Mouse (Mus musculus): ENCODE data around the gene Tfip11. TPM values are rescaled to one million over a fixed set of nuclear protein-coding genes. Genes with fewer than 3 reads are reported as not detected.

Tfip11 gene
- total and polyA plus RNA-seq, 3 experiments, result 16.0 to 19.4 (median 17.6) TPM

GRCm38 (mm10) chr5:112326446-112327009 lies 370 bp downstream of the Tfip11 start:
- DNase-seq, result no peak
- intact Hi-C loops (cut with DNase I), result loop anchor here (1.0 to 2.0 kb wide), 3 partner anchors 17 to 86 kb away; partner anchors contain the start of genes Hps4 and Srrd
- no peaks in the 10 kb centered on the region for H3K36me3 ChIP-seq (ENCODE audit: control insufficient read depth, insufficient read depth, low read length)
- H3K27ac ChIP-seq, result peak overlapping the region; percentile 86
- H3K27me3 ChIP-seq (ENCODE audit: control insufficient read depth, insufficient read depth, low read length), result no peaks in the 10 kb centered on the region
- H3K4me1 ChIP-seq (ENCODE audit: control insufficient read depth, insufficient read depth, low read length), result peaks cover 5% of the 10 kb centered on the region
- under 1% methylated on average over 33 of the region's 33 CpGs for WGBS
- peak overlapping the region; percentile 95 for H3K4me3 ChIP-seq
- peak overlapping the region; percentile 84 for H3K9ac ChIP-seq (ENCODE audit: low read depth, low read length)
- TF ChIP-seq CTCF (IDR thresholded peaks at IDR 0.05) (no peak), EP300 (IDR thresholded peaks at IDR 0.05; ENCODE audit: insufficient read depth, low read depth, low read length) (no peak), POLR2A (IDR thresholded peaks at IDR 0.05; ENCODE audit: insufficient read depth, low read depth, low read length) (no peak)
- H3K79me2 ChIP-seq (replicated peaks; ENCODE audit: control insufficient read depth, insufficient read depth, low read length), result peaks cover 4% of the 10 kb centered on the region; the same call in 1 of the 2 replicates

- Histone ChIP-seq H3K27ac (no peak overlapping the region), H3K36me3 (ENCODE audit: control insufficient read depth, insufficient read depth, low read length) (no peaks in the 10 kb centered on the region), H3K9ac (ENCODE audit: low read depth, low read length) (no peak overlapping the region), H3K4me3 (no peak overlapping the region), H3K79me2 (replicated peaks; ENCODE audit: control insufficient read depth, insufficient read depth, low read length) (peaks cover 4% of the 10 kb centered on the region; the same call in 1 of the 2 replicates), H3K4me1 (ENCODE audit: control insufficient read depth, insufficient read depth, low read length) (peaks cover 5% of the 10 kb centered on the region), H3K27me3 (ENCODE audit: control insufficient read depth, insufficient read depth, low read length) (no peaks in the 10 kb centered on the region)
- intact Hi-C loops (cut with DNase I), result loop anchor here (2.0 kb wide), 2 partner anchors 47 to 87 kb away; no protein-coding TSS in a partner anchor
- DNase-seq, result no peak
- 92% methylated on average over 15 of the region's 15 CpGs for WGBS
- TF ChIP-seq CTCF (IDR thresholded peaks at IDR 0.05), result no peak
- no peak for TF ChIP-seq EP300 (IDR thresholded peaks at IDR 0.05; ENCODE audit: insufficient read depth, low read depth, low read length)
- no peak for TF ChIP-seq POLR2A (IDR thresholded peaks at IDR 0.05; ENCODE audit: insufficient read depth, low read depth, low read length)
Observed at GRCm38 (mm10) chr5:112327854-112328253, 1.7 kb downstream of the Tfip11 start.

GRCm38 (mm10) chr5:112329805-112330564 lies 3.8 kb downstream of the Tfip11 start:
- Histone ChIP-seq H3K4me1 (ENCODE audit: control insufficient read depth, insufficient read depth, low read length) (peaks cover 3% of the 10 kb centered on the region; the same call in 1 of the 2 replicates), H3K9ac (ENCODE audit: low read depth, low read length) (no peak overlapping the region), H3K79me2 (replicated peaks; ENCODE audit: control insufficient read depth, insufficient read depth, low read length) (peaks cover 4% of the 10 kb centered on the region; the same call in 1 of the 2 replicates), H3K36me3 (ENCODE audit: control insufficient read depth, insufficient read depth, low read length) (no peaks in the 10 kb centered on the region), H3K27ac (no peak overlapping the region), H3K27me3 (ENCODE audit: control insufficient read depth, insufficient read depth, low read length) (no peaks in the 10 kb centered on the region), H3K4me3 (no peak overlapping the region)
- intact Hi-C loops (cut with DNase I), result no loop called here
- 88% methylated on average over 14 of the region's 14 CpGs for WGBS
- no peak for TF ChIP-seq CTCF (IDR thresholded peaks at IDR 0.05)
- TF ChIP-seq POLR2A (IDR thresholded peaks at IDR 0.05; ENCODE audit: insufficient read depth, low read depth, low read length), result no peak
- no peak for TF ChIP-seq EP300 (IDR thresholded peaks at IDR 0.05; ENCODE audit: insufficient read depth, low read depth, low read length)
- DNase-seq, result no peak

- TF ChIP-seq EP300 (IDR thresholded peaks at IDR 0.05; ENCODE audit: insufficient read depth, low read depth, low read length) (peak; percentile 47; the same call in 1 of the 2 replicates), POLR2A (IDR thresholded peaks at IDR 0.05; ENCODE audit: insufficient read depth, low read depth, low read length) (no peak), CTCF (IDR thresholded peaks at IDR 0.05) (peak; percentile 84)
- intact Hi-C loops (cut with DNase I), result loop anchor here (1.0 kb wide), 1 partner anchor 95 kb away; no protein-coding TSS in a partner anchor
Observed at GRCm38 (mm10) chr5:112335473-112335872, 9.3 kb downstream of the Tfip11 start.

GRCm38 (mm10) chr5:112337004-112337403 lies 10.8 kb downstream of the Tfip11 start:
- 90% methylated on average over 22 of the region's 22 CpGs for WGBS
- Histone ChIP-seq H3K79me2 (replicated peaks; ENCODE audit: control insufficient read depth, insufficient read depth, low read length) (no peaks in the 10 kb centered on the region), H3K27me3 (ENCODE audit: control insufficient read depth, insufficient read depth, low read length) (no peaks in the 10 kb centered on the region), H3K36me3 (ENCODE audit: control insufficient read depth, insufficient read depth, low read length) (no peaks in the 10 kb centered on the region), H3K4me1 (ENCODE audit: control insufficient read depth, insufficient read depth, low read length) (no peaks in the 10 kb centered on the region), H3K4me3 (no peak overlapping the region), H3K27ac (no peak overlapping the region), H3K9ac (ENCODE audit: low read depth, low read length) (no peak overlapping the region)
- TF ChIP-seq EP300 (IDR thresholded peaks at IDR 0.05; ENCODE audit: insufficient read depth, low read depth, low read length) (no peak), CTCF (IDR thresholded peaks at IDR 0.05) (no peak), POLR2A (IDR thresholded peaks at IDR 0.05; ENCODE audit: insufficient read depth, low read depth, low read length) (no peak)
- DNase-seq, result no peak
- intact Hi-C loops (cut with DNase I), result no loop called here

More at GRCm38 (mm10) chr5:112335473-112335872, 9.3 kb downstream of the Tfip11 start:
- Histone ChIP-seq H3K4me1 (ENCODE audit: control insufficient read depth, insufficient read depth, low read length) (no peaks in the 10 kb centered on the region), H3K9ac (ENCODE audit: low read depth, low read length) (no peak overlapping the region), H3K4me3 (no peak overlapping the region), H3K79me2 (replicated peaks; ENCODE audit: control insufficient read depth, insufficient read depth, low read length) (no peaks in the 10 kb centered on the region), H3K27ac (no peak overlapping the region), H3K27me3 (ENCODE audit: control insufficient read depth, insufficient read depth, low read length) (no peaks in the 10 kb centered on the region), H3K36me3 (ENCODE audit: control insufficient read depth, insufficient read depth, low read length) (no peaks in the 10 kb centered on the region)
- DNase-seq, result peak; percentile 51 to 70
- 18% methylated on average over 2 of the region's 2 CpGs for WGBS

All from heart, adult 2 months (tissue).